Mouse (Mus musculus) cerebellum, adult 8-10 months (tissue): ENCODE results near the gene 1700017B05Rik.
"Not testable (repeated sequence)": the region's sequence is repeated elsewhere in the genome, so short reads cannot be mapped to it uniquely, and the experiment has no call there.

Experiments used
- DNase-seq: peaks from one replicate; pipeline ENCODE4 v3.0.0; 2022

Gene 1700017B05Rik

GRCm38 (mm10) chr9:57244106-57244685 is 18.2 kb downstream of the 1700017B05Rik start:
- DNase-seq = no peak

GRCm38 (mm10) chr9:57242916-57243315 is 19.5 kb downstream of the 1700017B05Rik start:
- no peak for DNase-seq

- no peak for DNase-seq
Measured at GRCm38 (mm10) chr9:57241111-57241510, 21.3 kb downstream of the 1700017B05Rik start.

- DNase-seq = no peak
Measured at GRCm38 (mm10) chr9:57238220-57238619, 24.2 kb downstream of the 1700017B05Rik start.

- no peak for DNase-seq
Measured at GRCm38 (mm10) chr9:57237705-57238104, 24.7 kb downstream of the 1700017B05Rik start.

GRCm38 (mm10) chr9:57236256-57236655 is 26.2 kb downstream of the 1700017B05Rik start, which contains the start of gene Trcg1:
Trcg1 (plus strand) TSS chr9:57236556.
- no peak for DNase-seq

- no peak for DNase-seq
Measured at GRCm38 (mm10) chr9:57233767-57234166, 28.6 kb downstream of the 1700017B05Rik start.

- no peak for DNase-seq
Measured at GRCm38 (mm10) chr9:57233142-57233541, 29.3 kb downstream of the 1700017B05Rik start.

GRCm38 (mm10) chr9:57232341-57232940 is 30.0 kb downstream of the 1700017B05Rik start:
- DNase-seq = no peak

- no peak for DNase-seq
Measured at GRCm38 (mm10) chr9:57231536-57232255, 30.7 kb downstream of the 1700017B05Rik start.

- DNase-seq = no peak
Measured at GRCm38 (mm10) chr9:57230146-57230783, 32.1 kb downstream of the 1700017B05Rik start.

- no peak for DNase-seq
Measured at GRCm38 (mm10) chr9:57229726-57230125, 32.7 kb downstream of the 1700017B05Rik start.

- DNase-seq = no peak
Measured at GRCm38 (mm10) chr9:57228186-57228585, 34.2 kb downstream of the 1700017B05Rik start.

- DNase-seq = no peak
Measured at GRCm38 (mm10) chr9:57227203-57227602, 35.2 kb downstream of the 1700017B05Rik start.

- not testable (repeated sequence) for DNase-seq
Measured at GRCm38 (mm10) chr9:57226628-57227122, 35.7 kb downstream of the 1700017B05Rik start.

- no peak for DNase-seq
Measured at GRCm38 (mm10) chr9:57225780-57226627, 36.4 kb downstream of the 1700017B05Rik start.

GRCm38 (mm10) chr9:57223341-57223740 is 39.1 kb downstream of the 1700017B05Rik start:
- DNase-seq = no peak

- DNase-seq = peak; percentile 41
Measured at GRCm38 (mm10) chr9:57220356-57220755, 42.1 kb downstream of the 1700017B05Rik start.

- no peak for DNase-seq
Measured at GRCm38 (mm10) chr9:57219511-57219910, 42.9 kb downstream of the 1700017B05Rik start.

GRCm38 (mm10) chr9:57218776-57219175 is 43.6 kb downstream of the 1700017B05Rik start:
- DNase-seq = no peak

GRCm38 (mm10) chr9:57217220-57217619 is 45.2 kb downstream of the 1700017B05Rik start:
- DNase-seq = no peak

GRCm38 (mm10) chr9:57214500-57214899 is 47.9 kb downstream of the 1700017B05Rik start:
- DNase-seq = no peak
